Mouse (Mus musculus): ENCODE results near the gene Angptl2. TPM values are rescaled to one million over a fixed set of nuclear protein-coding genes. Genes with fewer than 3 reads are reported as not detected.
A peak's percentile ranks its signal among the peaks of the same experiment; 100 is the strongest.

The Angptl2 gene
- polyA plus RNA-seq, 1 experiment from 2014 or later: 24.4 TPM

GRCm38 (mm10) chr2:33177443-33178242 is 38.2 kb upstream of the Angptl2 start:
- Histone ChIP-seq H3K9ac (ENCODE audit: low read length) (no peak overlapping the region), H3K27me3 (ENCODE audit: control insufficient read depth, insufficient read depth, low read length) (no peaks in the 10 kb centered on the region), H3K36me3 (ENCODE audit: control insufficient read depth, insufficient read depth, low read length) (no peaks in the 10 kb centered on the region), H3K9me3 (ENCODE audit: control insufficient read depth, low read length) (no peaks in the 10 kb centered on the region), H3K4me1 (replicated peaks; ENCODE audit: control insufficient read depth, insufficient read depth, low read length) (peaks cover 17% of the 10 kb centered on the region), H3K27ac (ENCODE audit: low read depth, low read length) (no peak overlapping the region), H3K4me2 (ENCODE audit: low read depth, low read length, severe bottlenecking) (no peak overlapping the region), H3K4me3 (ENCODE audit: low read depth, low read length) (no peak overlapping the region)
- DNase-seq (ENCODE audit: low spot score) (no peak), ATAC-seq (replicated peaks; ENCODE audit: low FRiP score) (no peak)
- 88% methylated on average over 12 of the region's 12 CpGs for WGBS

- no peaks in the 10 kb centered on the region for H3K36me3 ChIP-seq (ENCODE audit: control insufficient read depth, insufficient read depth, low read length)
- no peaks in the 10 kb centered on the region for H3K9me3 ChIP-seq (ENCODE audit: control insufficient read depth, low read length)
- no peak overlapping the region for H3K27ac ChIP-seq (ENCODE audit: low read depth, low read length)
- H3K4me3 ChIP-seq (ENCODE audit: low read depth, low read length): no peak overlapping the region
- H3K27me3 ChIP-seq (ENCODE audit: control insufficient read depth, insufficient read depth, low read length): no peaks in the 10 kb centered on the region
- no peak overlapping the region for H3K4me2 ChIP-seq (ENCODE audit: low read depth, low read length, severe bottlenecking)
- H3K9ac ChIP-seq (ENCODE audit: low read length): no peak overlapping the region
- H3K4me1 ChIP-seq (replicated peaks; ENCODE audit: control insufficient read depth, insufficient read depth, low read length): peaks cover 17% of the 10 kb centered on the region
- DNase-seq (ENCODE audit: low spot score) (no peak), ATAC-seq (replicated peaks; ENCODE audit: low FRiP score) (peak; percentile 51)
- WGBS: 57% methylated on average over 11 of the region's 11 CpGs
Measured at GRCm38 (mm10) chr2:33178243-33178932, 37.5 kb upstream of the Angptl2 start.

GRCm38 (mm10) chr2:33179171-33179929 is 36.5 kb upstream of the Angptl2 start:
- ATAC-seq (replicated peaks; ENCODE audit: low FRiP score): no peak
- H3K27ac ChIP-seq (ENCODE audit: low read depth, low read length): no peak overlapping the region; the same call in 1 of the 2 replicates

GRCm38 (mm10) chr2:33179930-33180630 is 35.8 kb upstream of the Angptl2 start:
- H3K9me3 ChIP-seq (ENCODE audit: control insufficient read depth, low read length): no peaks in the 10 kb centered on the region
- no peak for ATAC-seq (replicated peaks; ENCODE audit: low FRiP score)
- peaks cover 17% of the 10 kb centered on the region for H3K4me1 ChIP-seq (replicated peaks; ENCODE audit: control insufficient read depth, insufficient read depth, low read length)
- H3K9ac ChIP-seq (ENCODE audit: low read length): no peak overlapping the region
- no peak overlapping the region for H3K27ac ChIP-seq (ENCODE audit: low read depth, low read length)
- no peak overlapping the region for H3K4me3 ChIP-seq (ENCODE audit: low read depth, low read length)
- no peak overlapping the region for H3K4me2 ChIP-seq (ENCODE audit: low read depth, low read length, severe bottlenecking)
- DNase-seq (ENCODE audit: low spot score): no peak
- H3K27me3 ChIP-seq (ENCODE audit: control insufficient read depth, insufficient read depth, low read length): no peaks in the 10 kb centered on the region
- no peaks in the 10 kb centered on the region for H3K36me3 ChIP-seq (ENCODE audit: control insufficient read depth, insufficient read depth, low read length)
- 64% methylated on average over 16 of the region's 16 CpGs for WGBS

More at GRCm38 (mm10) chr2:33179171-33179929, 36.5 kb upstream of the Angptl2 start:
- Histone ChIP-seq H3K9ac (ENCODE audit: low read length) (no peak overlapping the region), H3K36me3 (ENCODE audit: control insufficient read depth, insufficient read depth, low read length) (no peaks in the 10 kb centered on the region), H3K27me3 (ENCODE audit: control insufficient read depth, insufficient read depth, low read length) (no peaks in the 10 kb centered on the region), H3K4me2 (ENCODE audit: low read depth, low read length, severe bottlenecking) (no peak overlapping the region), H3K4me3 (ENCODE audit: low read depth, low read length) (no peak overlapping the region), H3K4me1 (replicated peaks; ENCODE audit: control insufficient read depth, insufficient read depth, low read length) (peaks cover 17% of the 10 kb centered on the region), H3K9me3 (ENCODE audit: control insufficient read depth, low read length) (no peaks in the 10 kb centered on the region)
- DNase-seq (ENCODE audit: low spot score): no peak
- 51% methylated on average over 14 of the region's 14 CpGs for WGBS

- H3K4me1 ChIP-seq (replicated peaks; ENCODE audit: control insufficient read depth, insufficient read depth, low read length): peaks cover 15% of the 10 kb centered on the region
- H3K4me2 ChIP-seq (ENCODE audit: low read depth, low read length, severe bottlenecking): no peak overlapping the region
- no peak overlapping the region for H3K9ac ChIP-seq (ENCODE audit: low read length)
- 98% methylated on average over 7 of the region's 7 CpGs for WGBS
- no peaks in the 10 kb centered on the region for H3K27me3 ChIP-seq (ENCODE audit: control insufficient read depth, insufficient read depth, low read length)
- no peaks in the 10 kb centered on the region for H3K9me3 ChIP-seq (ENCODE audit: control insufficient read depth, low read length)
- H3K36me3 ChIP-seq (ENCODE audit: control insufficient read depth, insufficient read depth, low read length): no peaks in the 10 kb centered on the region
- H3K4me3 ChIP-seq (ENCODE audit: low read depth, low read length): no peak overlapping the region
- H3K27ac ChIP-seq (ENCODE audit: low read depth, low read length): no peak overlapping the region
- DNase-seq (ENCODE audit: low spot score) (no peak), ATAC-seq (replicated peaks; ENCODE audit: low FRiP score) (no peak)
Measured at GRCm38 (mm10) chr2:33183321-33183720, 32.5 kb upstream of the Angptl2 start.

GRCm38 (mm10) chr2:33184641-33185040 is 31.2 kb upstream of the Angptl2 start:
- Histone ChIP-seq H3K27me3 (ENCODE audit: control insufficient read depth, insufficient read depth, low read length) (no peaks in the 10 kb centered on the region), H3K9me3 (ENCODE audit: control insufficient read depth, low read length) (no peaks in the 10 kb centered on the region), H3K4me3 (ENCODE audit: low read depth, low read length) (no peak overlapping the region), H3K4me1 (replicated peaks; ENCODE audit: control insufficient read depth, insufficient read depth, low read length) (peaks cover 7% of the 10 kb centered on the region), H3K9ac (ENCODE audit: low read length) (no peak overlapping the region), H3K27ac (ENCODE audit: low read depth, low read length) (no peak overlapping the region), H3K4me2 (ENCODE audit: low read depth, low read length, severe bottlenecking) (no peak overlapping the region), H3K36me3 (ENCODE audit: control insufficient read depth, insufficient read depth, low read length) (no peaks in the 10 kb centered on the region)
- DNase-seq (ENCODE audit: low spot score) (no peak), ATAC-seq (replicated peaks; ENCODE audit: low FRiP score) (no peak)
- 86% methylated on average over 10 of the region's 10 CpGs for WGBS

GRCm38 (mm10) chr2:33185258-33185657 is 30.6 kb upstream of the Angptl2 start:
- DNase-seq (ENCODE audit: low spot score) (no peak), ATAC-seq (replicated peaks; ENCODE audit: low FRiP score) (no peak)
- H3K9me3 ChIP-seq (ENCODE audit: control insufficient read depth, low read length): no peaks in the 10 kb centered on the region
- no peaks in the 10 kb centered on the region for H3K36me3 ChIP-seq (ENCODE audit: control insufficient read depth, insufficient read depth, low read length)
- no peak overlapping the region for H3K9ac ChIP-seq (ENCODE audit: low read length)
- WGBS: 73% methylated on average over 7 of the region's 7 CpGs
- no peak overlapping the region for H3K4me3 ChIP-seq (ENCODE audit: low read depth, low read length)
- no peak overlapping the region for H3K4me2 ChIP-seq (ENCODE audit: low read depth, low read length, severe bottlenecking)
- no peaks in the 10 kb centered on the region for H3K27me3 ChIP-seq (ENCODE audit: control insufficient read depth, insufficient read depth, low read length)
- H3K27ac ChIP-seq (ENCODE audit: low read depth, low read length): no peak overlapping the region
- H3K4me1 ChIP-seq (replicated peaks; ENCODE audit: control insufficient read depth, insufficient read depth, low read length): peaks cover 3% of the 10 kb centered on the region

- H3K4me1 ChIP-seq (replicated peaks; ENCODE audit: control insufficient read depth, insufficient read depth, low read length): peaks cover 2% of the 10 kb centered on the region; the same call in 1 of the 2 replicates
- H3K4me2 ChIP-seq (ENCODE audit: low read depth, low read length, severe bottlenecking): no peak overlapping the region
- DNase-seq (ENCODE audit: low spot score): no peak
- H3K4me3 ChIP-seq (ENCODE audit: low read depth, low read length): no peak overlapping the region
- ATAC-seq (replicated peaks; ENCODE audit: low FRiP score): no peak
- H3K9me3 ChIP-seq (ENCODE audit: control insufficient read depth, low read length): no peaks in the 10 kb centered on the region
- no peaks in the 10 kb centered on the region for H3K27me3 ChIP-seq (ENCODE audit: control insufficient read depth, insufficient read depth, low read length)
- no peaks in the 10 kb centered on the region for H3K36me3 ChIP-seq (ENCODE audit: control insufficient read depth, insufficient read depth, low read length)
- no peak overlapping the region for H3K9ac ChIP-seq (ENCODE audit: low read length)
- no peak overlapping the region for H3K27ac ChIP-seq (ENCODE audit: low read depth, low read length)
- WGBS: 83% methylated on average over 7 of the region's 7 CpGs
Measured at GRCm38 (mm10) chr2:33186505-33186904, 29.4 kb upstream of the Angptl2 start.
